Mouse (Mus musculus): ENCODE results near the gene Folr1.
A peak's percentile ranks its signal among the peaks of the same experiment; 100 is the strongest.

Gene Folr1

DNA sequence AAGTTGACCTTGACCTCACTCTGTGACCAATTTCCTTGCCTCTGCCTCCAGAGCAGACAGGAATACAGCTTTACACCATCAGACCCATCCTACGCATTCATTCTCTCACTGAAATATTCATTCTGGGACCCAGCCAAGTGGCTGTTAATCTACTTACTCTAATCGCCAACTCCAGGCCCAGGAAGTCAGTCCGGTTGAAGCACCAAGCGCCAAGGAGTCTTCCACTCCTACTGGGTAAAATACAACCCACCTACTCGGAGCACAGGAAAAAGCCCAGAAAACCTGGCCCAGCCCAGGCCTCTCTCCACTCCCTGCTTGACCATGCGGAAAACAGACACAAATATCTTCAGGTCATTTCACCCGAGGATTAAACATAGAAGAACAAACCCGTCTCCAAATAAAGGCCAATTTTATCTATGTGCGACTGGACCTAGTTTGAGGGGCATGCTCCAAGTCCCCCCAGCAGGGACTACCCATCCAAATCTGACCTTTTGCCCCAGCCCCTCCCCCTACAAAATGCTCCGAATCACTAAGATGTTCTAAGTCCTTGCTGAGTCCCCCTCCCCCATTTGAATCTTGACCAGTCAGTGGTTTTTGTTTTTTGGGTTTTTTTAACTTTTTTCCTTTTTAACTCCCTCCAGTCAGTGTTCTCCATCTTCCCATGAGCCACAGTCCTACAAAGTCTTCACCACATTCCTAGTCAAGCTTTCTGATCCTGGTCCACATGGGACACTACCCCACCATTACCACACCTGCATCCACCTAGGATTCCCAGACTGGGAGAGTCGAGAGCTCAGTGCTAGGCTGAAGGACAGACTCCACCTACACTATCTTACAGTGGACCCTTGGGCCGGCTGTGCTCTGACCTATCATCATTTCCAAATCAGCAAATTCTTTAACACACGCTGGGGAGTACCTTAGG lies 2.1 kb downstream of the Folr1 start:
- DNase-seq (ENCODE audit: low read depth, low spot score) = peak; percentile 26

DNA sequence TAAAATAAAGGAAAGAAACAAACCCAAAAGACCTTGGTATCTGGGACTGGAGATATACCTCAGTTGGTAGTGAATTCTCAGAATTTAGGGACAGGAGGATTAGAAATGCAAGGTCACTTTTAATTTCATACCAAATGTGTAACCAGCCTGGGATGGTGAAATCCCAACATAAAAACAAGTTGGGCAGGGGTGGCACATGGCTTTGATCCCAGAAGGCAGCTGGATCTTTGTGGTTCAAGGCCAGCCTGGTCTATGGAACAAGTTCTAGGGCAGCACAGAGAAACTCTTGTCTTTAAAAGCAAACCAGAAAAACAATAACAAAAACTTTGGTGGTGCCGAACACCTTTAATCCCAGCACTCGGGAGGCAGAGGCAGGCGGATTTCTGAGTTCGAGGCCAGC lies 3.1 kb downstream of the Folr1 start:
- DNase-seq (ENCODE audit: low read depth, low spot score) = no peak

DNA sequence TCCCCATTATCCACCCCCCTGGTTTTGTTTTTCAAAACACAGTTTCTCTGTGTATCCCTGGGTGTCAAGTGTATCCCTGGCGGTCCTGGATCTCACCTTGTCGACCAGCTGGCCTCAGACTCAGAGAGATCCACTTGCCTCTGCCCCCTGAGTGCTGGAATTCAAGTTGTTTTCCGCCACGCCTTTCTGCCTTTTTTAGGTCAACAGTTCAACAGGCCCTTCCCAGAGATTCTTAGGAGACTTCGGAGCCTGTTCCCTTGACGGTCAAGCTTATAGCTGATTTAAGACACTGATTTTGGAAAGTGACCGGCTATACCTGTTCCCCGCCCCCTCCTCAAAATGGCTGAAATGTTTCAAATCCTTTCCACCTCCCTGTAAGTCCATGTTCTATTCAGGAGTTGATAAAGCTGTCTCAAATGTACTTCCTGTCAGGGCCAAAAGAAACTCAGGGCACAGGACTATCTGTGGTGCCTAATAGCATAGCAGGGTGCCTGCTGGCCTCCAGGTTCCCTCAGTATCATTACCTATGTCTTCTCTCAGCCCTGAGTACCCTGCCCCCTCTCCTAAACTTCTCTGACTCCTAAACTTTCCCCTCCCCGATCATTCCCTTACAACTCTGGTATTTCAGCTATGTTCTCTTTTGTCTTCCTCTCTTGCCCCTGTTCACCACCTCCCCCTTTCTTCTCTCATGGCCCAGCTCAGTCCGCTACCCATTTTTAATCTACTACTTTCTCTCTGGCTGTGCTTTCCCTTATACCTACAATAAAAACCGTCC lies 3.9 kb downstream of the Folr1 start:
- no peak for DNase-seq (ENCODE audit: low read depth, low spot score)

DNA sequence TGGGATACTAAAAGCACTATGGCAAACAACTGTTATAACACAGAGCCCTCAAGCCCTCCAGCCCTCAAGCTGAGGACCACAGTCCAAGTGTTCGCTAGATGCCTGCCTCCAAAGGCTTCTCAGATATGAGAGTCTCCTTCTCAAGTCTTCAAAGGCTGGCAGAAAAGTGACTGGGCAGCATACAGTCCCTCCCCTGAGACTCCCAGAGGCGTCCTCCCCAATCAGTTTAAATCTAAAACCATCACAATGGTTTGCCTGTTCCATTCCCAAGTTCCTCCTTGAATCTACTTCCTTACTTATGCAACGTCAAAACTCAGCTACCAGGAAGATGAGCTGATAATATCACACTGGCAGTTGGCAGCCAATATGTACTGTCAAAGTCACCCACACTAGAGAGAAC lies 7.2 kb downstream of the Folr1 start, which contains the start of gene Anapc15:
TSS of gene Anapc15 (plus strand) at position 301 of the 400 bp plus-strand sequence.
- DNase-seq (ENCODE audit: low read depth, low spot score) = no peak

DNA sequence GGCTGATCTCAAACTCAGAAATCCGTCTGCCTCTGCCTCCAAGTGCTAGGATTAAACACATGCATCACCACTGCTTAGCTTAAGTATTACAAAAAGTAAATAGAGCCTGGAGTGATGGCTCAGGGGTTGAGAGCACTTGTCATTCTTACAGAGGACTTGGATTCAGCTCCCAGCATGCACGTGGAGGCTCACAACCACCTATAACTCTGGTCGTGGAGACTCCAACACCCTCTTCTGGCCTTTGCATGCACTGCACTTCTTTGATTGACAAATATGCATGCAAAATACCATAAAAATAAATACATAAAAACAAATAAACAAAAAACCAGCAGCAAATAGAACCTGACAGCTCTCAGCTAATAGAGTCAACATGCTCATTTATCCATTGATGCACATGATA lies 8.3 kb downstream of the Folr1 start:
- DNase-seq (ENCODE audit: low read depth, low spot score) = no peak

DNA sequence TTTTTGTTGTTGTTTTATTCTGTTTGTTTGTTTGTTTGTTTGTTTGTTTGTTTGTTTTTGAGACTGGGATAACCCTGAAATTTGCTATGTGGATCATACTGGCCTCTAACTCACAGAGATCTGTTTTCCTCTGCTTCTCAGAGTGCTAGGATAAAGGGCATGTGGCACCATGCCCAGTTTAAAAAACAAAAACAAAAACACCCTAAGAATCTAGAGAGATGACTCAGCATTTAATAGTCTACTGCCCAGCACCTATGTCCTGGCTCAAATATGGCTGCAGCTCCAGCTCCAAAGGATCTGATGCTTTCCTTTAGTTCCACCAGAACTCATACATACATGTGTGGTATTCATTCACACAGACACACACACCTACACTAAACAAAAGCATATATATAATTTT lies 9.6 kb downstream of the Folr1 start:
- no peak for DNase-seq (ENCODE audit: low read depth, low spot score)

DNA sequence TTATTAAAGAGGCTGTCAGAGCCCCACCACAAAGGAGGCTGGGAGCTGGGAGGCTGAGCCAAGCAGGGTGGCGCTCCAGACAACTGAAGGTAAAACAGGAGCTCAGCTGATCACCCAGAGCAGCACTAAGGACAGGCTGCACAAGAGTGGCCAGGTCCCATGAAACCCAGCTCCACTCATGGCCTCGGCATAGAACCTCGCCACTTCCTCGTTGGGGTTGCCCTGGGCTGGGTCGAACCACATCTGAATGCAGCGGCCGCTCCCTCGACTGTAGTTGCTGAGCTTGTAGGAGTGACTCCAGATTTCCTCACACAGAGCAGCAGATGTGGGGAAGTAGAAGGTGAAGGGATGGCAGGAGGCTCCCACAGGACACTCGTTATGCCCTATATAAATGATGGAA lies 12.2 kb downstream of the Folr1 start:
- no peak for DNase-seq (ENCODE audit: low read depth, low spot score)

DNA sequence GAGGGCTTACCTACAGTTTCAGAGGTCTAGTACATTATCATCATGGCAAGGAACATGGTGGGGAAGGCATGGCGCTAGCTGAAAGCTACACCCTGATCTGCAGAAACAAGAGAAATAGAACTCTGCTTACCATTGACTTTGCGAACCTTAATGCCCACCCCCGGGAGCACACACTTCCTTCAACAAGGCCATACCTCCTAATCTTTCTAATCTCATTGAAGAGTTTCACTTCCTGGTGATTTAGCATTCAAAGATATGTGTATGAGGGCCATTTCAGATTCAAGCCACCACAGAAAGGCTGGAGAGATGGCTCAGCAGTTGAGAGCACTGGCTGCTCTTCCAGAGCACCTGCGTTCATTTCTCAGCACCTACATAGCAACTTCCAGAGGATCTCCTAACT lies 13.5 kb downstream of the Folr1 start, which contains the start of gene Folr2:
TSS of gene Folr2 (minus strand) at position 101 of the 400 bp plus-strand sequence.
- DNase-seq (ENCODE audit: low read depth, low spot score) = no peak

DNA sequence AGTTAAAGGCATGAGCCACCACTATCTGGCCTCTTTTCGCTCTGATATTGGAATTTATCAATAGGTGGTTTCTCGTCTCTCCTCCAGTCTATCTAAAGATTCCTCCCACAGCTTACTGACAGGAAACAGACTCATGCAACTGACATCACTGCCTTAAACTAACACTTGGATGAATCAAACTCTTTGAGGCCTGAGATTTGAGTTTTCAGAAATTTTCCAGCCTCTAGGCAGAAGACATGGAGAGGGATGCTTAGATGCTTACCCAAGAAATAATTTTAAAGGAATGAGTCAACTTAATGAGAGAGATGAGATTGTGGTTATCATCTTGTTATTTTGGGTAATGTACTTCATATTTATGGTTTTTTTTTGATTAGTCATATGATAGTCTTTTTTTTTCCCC lies 16.8 kb downstream of the Folr1 start:
- DNase-seq (ENCODE audit: low read depth, low spot score) = no peak

DNA sequence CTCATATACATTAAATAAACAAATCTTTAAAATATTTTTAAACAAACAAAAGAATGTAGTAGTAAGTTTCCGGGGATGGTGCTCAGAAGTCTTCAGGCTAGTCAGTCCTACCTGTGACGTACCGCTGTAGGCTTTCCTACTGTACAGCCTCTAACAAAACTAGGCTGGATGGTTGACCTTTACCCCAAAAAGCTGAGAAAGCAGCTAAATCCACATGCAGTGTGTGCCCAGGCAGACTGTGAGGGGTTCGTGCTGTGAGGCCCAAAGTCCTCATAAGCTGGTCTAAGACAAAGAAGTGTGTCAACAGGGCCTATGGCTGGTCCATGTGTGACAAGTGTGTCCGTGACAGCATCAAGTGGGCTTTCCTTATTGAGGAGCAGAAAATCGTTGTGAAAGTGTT lies 17.7 kb downstream of the Folr1 start:
- DNase-seq (ENCODE audit: low read depth, low spot score) = no peak

DNA sequence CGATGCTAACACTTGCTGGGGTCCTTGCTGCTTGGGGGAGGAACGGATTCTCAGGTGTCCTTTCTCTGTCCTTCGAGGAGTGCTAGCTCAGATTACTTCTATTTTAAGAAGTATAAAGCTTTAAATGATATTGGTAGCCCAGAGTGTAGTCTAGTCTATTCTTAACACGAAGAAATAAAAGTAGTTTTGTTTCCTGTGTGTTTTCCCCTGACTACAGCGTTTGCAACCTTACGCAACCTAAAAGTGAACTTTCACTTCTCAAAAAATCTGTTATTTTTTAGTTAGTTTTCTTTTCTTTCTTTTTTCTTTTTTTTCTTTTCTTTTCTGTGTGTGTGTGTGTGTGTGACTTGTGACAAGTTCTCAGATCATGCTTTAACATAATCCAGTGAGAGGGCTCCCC lies 18.9 kb downstream of the Folr1 start:
- DNase-seq (ENCODE audit: low read depth, low spot score) = no peak

DNA sequence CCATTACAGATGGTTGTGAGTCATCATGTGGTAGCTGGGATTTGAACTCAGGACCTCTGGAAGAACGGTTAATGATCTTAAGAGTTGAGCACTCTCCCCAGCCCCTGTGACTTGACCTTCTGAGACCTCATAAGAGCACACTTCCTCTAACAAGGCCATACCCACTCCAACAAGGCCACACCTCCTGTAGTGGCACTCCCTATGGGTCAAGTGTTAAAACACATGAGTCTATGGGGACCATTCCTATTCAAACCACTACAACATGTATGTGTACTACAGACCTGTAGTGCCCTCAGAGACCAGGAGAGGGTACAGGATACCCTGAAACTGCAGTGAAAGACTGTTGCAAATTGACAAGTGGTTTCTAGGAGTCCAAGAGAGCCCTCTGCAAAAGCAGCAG lies 22.7 kb downstream of the Folr1 start:
- no peak for DNase-seq (ENCODE audit: low read depth, low spot score)

DNA sequence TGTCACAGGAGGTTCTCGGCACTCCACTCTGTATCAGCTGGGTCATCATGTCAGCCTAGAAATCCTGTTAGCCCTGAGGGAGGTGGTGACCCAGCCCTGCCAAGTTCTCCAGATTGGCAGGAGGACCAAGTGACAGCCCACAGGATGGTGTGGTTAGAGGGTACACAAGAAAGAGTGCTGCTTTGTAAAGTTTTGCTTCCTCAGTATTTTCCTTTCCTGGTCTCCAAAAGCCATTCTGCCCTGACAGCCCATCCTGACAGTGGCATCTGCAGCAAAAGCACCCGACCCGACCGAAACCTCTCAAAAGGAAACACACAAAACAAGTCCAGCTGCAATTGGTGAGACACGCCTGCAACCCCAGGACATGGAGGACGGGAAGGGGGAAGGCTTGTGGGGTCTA lies 26.4 kb downstream of the Folr1 start:
- no peak for DNase-seq (ENCODE audit: low read depth, low spot score)

DNA sequence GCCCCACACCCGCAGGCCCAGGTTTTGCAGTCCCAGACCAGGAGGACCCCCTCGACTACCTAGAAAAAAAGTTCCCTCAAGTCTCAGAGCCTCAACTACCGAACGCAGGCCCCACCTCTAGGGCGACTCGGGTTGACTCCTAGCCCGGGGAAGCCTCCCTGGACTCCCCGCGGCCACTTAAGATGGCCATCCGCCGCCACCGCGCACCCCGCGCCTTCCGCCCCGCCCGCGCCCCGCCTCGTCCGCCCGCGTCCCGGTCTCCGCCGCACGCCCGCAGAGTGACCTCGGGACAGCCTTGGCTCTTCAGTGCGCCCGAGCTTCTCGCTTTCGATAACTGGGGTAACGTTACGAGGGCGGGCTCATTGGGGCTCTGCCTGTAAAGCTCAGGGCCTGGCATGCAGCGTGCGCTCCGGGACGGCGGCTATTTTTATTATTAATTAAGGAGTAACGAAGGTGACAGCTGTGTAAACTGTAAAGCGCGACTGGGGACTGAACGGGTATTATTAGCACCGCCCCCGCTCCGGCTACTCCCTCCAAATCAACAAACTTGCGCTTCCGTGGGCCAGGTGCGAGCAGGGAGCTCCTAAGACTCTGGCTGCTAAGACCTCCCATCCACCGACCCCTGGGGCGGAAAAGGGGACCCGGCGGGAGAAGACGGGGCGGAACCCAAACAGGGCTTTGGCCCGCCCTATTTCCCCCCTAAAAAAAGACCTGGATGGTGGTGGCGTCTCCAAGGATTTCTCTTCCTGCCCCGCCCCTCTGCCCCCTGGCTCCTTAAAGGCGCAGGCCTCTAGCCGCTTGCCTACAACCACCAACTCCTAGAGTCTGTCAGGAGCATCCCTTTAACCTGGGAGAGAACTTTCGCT lies 32.7 kb downstream of the Folr1 start, which contains the start of gene Inppl1:
TSS of gene Inppl1 (minus strand) at position 624 of the 866 bp plus-strand sequence.
- DNase-seq (ENCODE audit: low read depth, low spot score) = peak; percentile 51

DNA sequence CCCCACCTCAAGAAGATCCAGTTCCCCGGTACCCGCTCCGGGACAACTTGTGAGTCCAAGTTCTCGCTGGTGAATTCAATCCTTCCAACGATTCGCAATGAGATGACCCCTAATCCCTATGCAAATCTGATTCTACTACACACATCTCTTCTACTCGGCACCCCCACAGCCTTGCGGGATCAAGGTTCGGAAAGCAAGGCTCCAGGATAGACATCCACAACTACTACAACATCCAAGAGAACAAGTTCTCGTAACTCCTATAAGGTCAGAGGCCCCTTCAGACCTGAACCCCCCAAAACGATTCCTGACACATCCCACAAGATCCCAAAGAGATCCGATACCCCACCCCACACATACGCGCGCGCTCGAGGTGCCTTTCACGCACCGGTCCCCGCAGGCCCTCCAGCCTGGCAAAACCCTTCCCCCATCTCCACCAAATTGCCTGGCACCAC lies 33.4 kb downstream of the Folr1 start:
- DNase-seq (ENCODE audit: low read depth, low spot score) = no peak

DNA sequence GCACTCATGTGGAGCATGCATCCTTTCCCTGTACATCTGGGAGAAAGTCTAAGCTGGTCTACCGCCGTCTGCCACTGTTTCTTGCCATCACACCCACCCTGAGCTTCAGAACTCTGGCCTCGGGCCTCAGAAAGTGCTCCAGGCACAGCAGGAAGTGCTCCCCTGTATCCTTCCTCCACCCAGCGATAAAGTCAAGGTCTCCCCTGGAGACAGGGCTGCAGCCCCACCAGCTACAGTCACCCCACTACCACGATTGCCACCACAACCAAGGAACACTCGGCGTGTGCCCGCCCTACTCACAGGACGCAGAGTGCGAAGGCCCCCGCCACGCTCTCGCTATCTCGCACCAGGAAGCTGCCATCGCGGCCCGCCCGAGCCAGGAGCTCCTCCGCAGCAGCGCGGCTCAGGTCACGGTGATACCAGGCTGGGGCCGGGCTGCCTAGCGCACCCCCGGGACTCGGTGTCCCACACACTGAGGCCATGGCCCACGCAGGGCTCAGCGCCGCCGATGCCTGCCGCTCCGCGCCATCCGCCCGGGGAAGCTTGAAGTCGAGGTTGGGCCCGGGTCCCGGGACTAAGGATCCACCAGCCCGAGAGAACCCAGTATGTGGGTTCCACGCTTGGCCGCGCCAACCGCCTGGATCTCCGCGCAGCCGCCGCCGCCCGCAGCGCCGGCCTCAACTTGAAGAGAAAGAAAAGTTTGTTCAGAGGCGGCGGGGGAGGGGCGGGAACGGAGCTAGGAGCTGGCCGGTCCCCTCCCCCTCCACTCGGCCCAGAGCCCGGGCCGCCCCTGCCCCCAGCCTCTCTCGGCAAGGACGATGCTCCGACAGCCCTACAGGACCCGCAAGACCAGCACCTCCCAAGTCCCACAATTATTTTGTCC lies 34.1 kb downstream of the Folr1 start:
- DNase-seq (ENCODE audit: low read depth, low spot score) = no peak

DNA sequence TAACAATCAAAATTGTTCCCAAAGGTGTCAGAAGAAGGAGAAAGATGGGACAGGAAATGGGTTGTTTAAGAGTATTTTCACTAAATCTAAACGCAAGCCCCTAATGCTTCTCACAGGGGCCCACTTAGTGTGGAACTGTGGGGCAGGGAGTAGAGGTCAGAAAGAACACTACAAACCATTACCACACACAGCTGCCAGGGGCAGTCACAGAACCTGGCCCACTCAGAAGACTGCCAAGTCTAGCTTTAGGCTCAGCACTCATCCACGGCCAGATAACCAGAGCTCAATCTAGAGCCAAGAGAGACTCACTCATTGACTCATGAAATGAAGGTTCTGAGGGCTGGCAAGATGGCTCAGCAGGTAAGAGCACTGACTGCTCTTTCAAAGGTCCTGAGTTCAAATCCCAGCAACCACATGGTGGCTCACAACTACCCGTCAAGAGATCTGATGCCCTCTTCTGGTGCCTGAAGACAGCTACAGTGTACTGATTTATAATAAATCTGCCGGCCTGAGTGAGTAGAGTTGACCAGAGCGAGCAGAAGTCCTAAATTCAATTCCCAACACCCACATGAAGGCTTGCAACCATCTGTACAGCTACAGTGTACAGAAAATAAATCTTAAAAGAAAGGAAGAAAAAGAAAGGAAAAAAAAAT lies 35.0 kb downstream of the Folr1 start:
- DNase-seq (ENCODE audit: low read depth, low spot score) = no peak

DNA sequence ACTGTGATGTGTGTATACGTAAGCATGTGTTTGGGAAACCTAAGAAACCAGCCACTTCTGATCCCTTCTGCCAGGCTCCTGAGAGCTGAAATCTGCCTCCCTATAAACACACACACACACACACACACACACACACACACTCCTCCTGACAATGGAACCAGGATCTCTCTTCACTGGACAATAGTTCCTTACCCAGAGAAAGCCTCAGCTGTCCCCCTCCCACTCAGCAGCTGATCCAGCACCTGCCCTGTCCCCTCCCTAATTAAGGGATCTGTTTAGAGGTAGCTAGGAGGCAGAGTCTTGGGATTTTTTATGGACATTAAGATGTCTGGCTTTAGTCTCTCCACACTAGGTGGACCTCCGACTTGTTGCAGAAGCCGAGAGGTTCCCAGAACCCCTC lies 35.7 kb downstream of the Folr1 start:
- DNase-seq (ENCODE audit: low read depth, low spot score) = no peak

DNA sequence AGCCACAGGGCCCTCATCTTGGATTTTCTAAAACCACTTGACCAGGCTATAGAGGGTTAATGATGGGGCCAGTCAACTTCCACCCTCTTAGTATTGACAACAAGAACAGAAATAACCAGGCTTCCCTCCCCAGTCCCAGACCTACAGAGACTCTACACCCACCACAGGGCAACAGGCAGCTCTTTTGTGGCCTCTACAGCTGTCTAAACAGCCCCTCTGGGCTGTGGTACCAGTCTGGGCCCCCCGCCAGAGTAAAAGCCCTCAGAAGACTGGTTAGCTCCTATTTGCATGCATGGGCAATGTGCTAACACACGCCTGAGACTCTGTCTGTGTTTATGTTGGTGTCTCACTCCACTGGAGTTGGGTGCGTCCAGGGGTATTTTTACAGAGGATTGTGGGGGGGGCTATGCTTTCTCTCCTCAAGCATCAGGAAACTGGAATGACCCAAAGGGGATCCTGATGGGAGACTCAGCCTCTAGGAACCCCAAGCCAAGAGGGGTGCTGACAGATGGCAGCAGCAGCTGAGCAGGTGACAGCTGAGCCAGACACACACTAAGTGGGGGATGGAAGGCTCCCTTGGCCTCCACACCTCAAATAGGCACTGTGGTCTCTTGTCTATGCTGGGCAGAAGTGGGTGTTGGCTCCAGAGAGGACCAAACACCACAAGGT lies 36.5 kb downstream of the Folr1 start:
- no peak for DNase-seq (ENCODE audit: low read depth, low spot score)
